Mouse (Mus musculus): ENCODE results near the gene Rnf121.

Rnf121 gene

DNA sequence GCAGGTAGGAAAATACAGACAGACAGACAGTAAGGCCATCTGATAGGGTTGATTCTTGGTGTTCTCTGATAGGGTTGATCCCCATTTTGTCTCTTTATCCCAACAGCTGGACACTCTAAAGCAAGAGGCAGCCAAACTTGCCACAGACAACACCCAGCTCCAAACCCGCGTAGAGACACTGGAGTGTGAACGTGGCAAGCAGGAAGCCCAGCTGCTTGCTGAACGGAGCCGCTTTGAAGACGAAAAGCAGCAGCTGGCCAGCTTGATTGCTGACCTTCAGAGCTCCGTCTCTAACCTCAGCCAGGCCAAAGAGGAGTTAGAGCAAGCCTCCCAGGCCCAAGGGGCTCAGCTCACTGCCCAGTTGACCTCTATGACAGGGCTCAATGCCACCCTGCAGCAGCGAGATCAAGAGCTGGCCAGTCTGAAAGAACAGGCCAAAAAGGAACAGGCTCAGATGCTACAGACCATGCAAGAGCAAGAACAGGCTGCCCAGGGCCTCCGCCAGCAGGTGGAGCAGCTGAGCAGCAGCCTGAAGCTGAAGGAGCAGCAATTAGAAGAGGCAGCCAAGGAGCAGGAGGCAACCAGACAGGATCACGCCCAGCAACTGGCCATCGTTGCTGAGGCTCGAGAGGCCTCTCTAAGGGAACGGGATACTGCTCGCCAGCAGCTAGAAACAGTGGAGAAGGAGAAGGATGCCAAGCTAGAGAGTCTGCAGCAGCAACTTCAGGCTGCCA lies 66.9 kb downstream of the Rnf121 start:
- peak; percentile 98 for DNase-seq

DNA sequence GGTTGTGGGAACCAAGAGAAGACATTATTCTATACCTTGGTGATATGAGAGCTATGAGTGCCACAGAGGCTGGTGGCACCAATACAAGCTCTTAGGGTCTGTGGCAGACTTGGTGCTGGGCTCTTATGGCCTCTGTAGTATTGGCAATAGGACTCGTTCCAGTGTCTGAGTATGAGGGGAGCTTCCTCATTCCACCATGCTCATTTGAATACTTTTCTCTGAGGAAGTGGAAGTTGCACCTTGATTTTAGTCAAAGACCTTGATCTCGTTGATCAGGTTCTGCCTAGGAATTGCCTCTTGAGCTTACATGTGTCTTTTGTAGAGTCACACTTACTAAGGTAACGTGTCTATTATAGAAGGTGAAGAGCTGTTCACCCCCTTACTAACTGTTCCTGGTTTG lies 71.0 kb downstream of the Rnf121 start:
- no peak for DNase-seq

DNA sequence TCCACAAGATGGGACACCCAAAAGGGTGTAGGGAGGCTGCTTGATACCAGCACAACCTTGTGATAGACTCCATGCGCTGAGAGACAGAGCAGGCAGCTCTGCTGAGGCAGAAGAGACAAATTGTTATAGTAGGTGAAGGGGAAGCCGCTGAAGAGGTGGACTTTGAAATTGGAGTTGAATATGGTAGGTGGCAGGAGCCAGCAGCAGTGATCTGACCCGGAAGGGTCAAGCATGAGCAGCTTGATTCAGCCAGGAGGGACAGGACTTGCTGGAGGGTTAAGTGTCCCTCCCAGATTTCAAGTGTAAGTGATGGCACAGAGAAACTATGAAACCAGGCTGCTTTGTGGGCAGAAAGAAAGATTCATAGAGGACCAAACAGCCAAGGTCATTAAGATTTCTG lies 80.2 kb downstream of the Rnf121 start:
- no peak for DNase-seq

DNA sequence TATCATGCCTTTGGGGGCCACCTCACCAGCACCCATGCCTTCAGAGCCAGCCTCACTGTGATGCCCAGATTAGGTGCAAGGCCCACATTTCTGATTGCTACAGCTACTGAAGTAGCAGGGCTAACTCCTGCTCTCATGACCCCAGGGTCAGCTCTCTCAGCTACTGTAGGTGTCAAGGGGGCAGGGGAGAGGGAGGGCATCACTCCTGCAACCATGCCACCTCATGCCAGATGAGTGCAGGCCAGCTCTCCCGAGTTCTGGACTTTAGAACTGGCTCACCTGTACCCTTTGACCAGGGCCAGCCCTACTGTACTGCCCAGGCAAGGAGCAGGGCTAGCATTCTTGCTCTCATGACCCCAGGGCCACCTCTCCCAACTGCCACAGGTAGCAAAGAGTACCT lies 82.5 kb downstream of the Rnf121 start:
- DNase-seq = peak; percentile 85

DNA sequence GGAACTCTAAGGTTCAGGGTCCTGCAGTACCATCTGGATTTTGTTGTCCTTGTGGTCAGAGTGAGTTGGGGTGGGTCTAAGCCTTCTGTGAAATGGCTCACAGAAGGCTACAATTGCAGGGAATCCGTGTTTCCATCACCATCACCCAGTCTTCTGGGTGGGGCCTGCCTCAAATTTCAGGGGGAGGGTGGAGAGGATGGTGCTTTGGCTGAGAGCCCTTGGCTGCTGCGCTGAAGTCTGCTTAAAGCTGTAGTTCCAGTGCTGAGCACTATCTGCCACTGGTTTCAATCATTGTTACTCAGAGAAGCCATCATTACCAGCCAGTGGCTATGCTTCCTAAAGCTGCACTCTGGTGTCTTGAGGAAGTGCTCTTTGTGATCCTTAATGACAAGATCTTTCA lies 90.8 kb downstream of the Rnf121 start:
- DNase-seq = peak; percentile 97

DNA sequence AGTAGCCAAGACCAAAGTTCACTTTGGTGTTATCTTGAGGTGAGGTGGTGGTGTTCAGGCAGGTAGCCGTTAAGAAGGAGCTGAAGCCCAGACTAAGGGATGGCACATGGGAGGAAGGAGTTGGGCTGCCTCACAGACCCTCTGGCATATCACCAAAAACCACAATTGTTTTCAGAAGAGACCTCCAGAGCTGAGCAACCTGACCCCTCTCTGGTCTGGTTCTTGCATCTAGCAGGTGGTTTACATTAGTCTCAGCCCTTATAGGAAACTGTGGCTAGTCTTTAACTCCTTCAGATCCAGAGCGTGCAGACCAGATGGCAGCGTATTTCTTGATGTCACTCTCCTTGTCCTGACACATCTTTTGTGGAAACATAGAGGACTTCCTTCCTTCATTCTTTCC lies 91.5 kb downstream of the Rnf121 start:
- no peak for DNase-seq

DNA sequence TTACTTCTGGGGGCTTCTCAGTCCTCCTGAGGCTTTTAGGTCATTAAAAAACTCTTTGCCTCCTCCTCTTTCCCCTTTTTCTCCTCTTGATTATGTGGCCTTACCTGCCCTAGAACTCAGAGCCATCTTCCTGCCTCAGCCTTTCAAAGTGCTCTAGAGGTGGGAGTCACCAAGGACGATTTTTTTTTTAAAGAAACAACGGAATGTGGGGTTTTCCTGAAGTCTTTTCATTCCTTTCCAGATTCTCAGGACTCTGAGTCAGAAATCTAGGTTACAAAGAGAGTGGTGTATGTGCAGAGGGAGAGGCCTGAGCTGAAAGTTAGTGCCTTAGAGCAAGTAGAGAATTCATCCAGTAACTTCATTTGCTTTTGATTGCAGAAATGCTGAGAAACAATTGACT lies 93.5 kb downstream of the Rnf121 start:
- DNase-seq = no peak

DNA sequence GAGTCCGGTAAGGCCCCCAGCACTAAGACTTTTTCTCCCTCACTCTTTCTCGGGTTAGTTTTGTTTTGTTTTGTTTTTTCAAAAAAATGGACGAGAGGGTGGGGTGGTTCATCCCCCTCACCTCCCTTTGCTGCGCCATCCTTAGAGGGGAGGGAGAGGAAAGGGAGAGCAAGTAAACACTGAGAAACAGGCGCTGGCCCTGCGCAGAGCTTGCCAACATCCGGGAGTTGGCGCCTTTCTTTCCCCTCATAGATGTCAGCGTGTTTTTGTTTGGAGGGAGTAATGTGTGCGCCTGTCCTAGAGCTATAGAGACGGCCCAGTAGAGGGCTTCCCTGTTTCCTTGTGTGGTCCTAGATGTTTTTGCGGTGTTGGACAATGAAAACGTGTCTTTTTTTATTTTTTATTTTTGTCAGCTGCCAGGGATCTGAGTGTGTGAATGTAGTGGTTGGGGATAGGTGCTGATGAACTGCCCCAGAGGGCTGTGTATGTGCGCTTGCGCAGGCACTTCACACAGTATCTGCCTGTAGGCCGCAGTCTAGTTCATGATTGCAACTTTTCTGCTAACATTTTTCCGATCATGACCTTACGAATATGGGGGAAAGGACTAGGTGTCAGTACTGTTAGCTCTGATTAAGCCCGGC lies 94.3 kb downstream of the Rnf121 start:
- DNase-seq = peak; percentile 98

DNA sequence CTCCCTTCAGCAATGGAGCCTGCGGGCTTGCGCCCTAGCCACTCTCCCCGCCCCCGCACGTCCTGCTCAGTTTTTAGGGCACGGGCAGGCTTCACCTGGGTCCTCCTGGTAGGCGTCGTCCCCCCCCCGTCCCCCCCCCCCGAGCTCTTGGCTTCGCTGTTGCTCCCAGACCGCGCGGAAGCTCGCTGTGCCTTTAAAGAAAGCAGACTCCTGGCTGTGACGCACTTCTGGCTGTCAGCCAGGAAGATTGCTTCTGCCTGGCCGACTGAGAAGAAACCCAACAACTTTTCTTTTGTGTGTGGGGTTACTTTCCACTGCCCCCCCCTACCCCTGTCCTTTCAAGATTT lies 94.9 kb downstream of the Rnf121 start:
- peak; percentile 99 for DNase-seq

DNA sequence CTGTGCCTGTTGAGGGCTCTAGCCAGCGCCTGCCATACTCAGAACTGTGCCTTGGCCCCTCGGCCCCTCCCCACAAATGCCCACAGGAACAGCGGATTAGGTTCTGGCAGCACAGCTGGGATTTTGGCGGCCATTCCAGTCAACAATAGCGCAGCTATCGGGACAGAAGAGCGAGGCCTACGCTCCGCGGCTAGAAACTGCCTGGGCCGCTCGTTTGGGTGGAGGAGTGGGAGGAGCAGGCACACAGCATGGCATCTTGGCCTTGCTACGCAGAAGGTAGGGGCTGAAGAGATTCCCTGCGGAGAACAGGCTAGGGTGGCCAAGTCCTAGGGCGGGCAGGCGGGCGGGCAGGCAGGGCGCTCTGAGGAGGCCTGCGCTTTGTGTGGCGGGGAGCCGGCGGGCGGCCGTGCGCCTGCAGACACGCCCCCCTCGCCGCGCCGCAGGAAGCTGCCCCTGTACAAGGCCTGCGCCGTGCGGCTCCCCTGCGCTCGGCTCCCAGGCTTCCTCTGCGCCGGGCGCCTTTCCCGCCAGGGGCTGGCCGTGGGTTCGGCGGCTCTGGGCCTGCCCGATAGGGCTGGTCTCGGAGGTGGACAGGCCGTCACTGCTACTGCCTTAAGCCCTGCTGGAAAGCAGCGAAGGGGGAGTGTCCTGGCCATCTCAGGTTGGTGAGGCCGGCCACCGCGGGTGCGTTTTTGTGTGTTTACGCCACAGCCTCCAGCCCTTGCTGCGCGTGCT lies 95.4 kb downstream of the Rnf121 start:
- peak; percentile 99 for DNase-seq
